Mouse (Mus musculus) liver, postnatal 0 days (tissue): ENCODE data around the gene Hist1h2bb. TPM values are rescaled to one million over a fixed set of nuclear protein-coding genes. Genes with fewer than 3 reads are reported as not detected.
"Not testable (repeated sequence)": the region's sequence is repeated elsewhere in the genome, so short reads cannot be mapped to it uniquely, and the experiment has no call there.

Experiments used
- ATAC-seq: fragments of 200-750 bp; cut with Nextera tagmentation; 2 replicates; pipeline ENCODE4 v1.8.0; 2017; ENCODE audit warnings: mild to moderate bottlenecking, moderate library complexity
- DNase-seq: peaks from one replicate; pipeline ENCODE4 v3.0.0-alpha.2; 2016
- H3K27ac ChIP-seq: fragments of 300-500 bp; sonication (generic); 2 replicates; pipeline ENCODE4 v1.5.1; 2014; ENCODE audit warnings: antibody characterized with exemption, moderate library complexity, mild to moderate bottlenecking, low read depth
- H3K27me3 ChIP-seq: fragments of 300-500 bp; sonication (generic); 2 replicates; pipeline ENCODE4 v1.6.1; 2014; ENCODE audit warnings: low read length, control low read depth, mixed read lengths; ENCODE audit not compliant: insufficient read depth
- H3K36me3 ChIP-seq: fragments of 300-500 bp; sonication (generic); replicated peaks from 2 replicates; pipeline ENCODE4 v1.6.1; 2014; ENCODE audit warnings: mild to moderate bottlenecking, control low read depth, low read length, moderate library complexity, mixed read lengths; ENCODE audit not compliant: insufficient read depth
- H3K4me1 ChIP-seq: fragments of 300-500 bp; sonication (generic); 2 replicates; pipeline ENCODE4 v1.6.1; 2014; ENCODE audit warnings: antibody characterized with exemption, mild to moderate bottlenecking, control low read depth; ENCODE audit not compliant: insufficient read depth
- H3K4me2 ChIP-seq: fragments of 300-500 bp; sonication (generic); 2 replicates; pipeline ENCODE4 v1.6.1; 2014; ENCODE audit warnings: low read depth, mild to moderate bottlenecking, low read length, moderate library complexity, mixed read lengths
- H3K4me3 ChIP-seq: fragments of 300-500 bp; sonication (generic); 2 replicates; pipeline ENCODE4 v1.5.1; 2014; ENCODE audit warnings: low read depth, low read length
- H3K9ac ChIP-seq: fragments of 300-500 bp; sonication (generic); replicated peaks from 2 replicates; pipeline ENCODE4 v1.6.1; 2014; ENCODE audit warnings: mild to moderate bottlenecking, moderate library complexity
- H3K9me3 ChIP-seq: fragments of 300-500 bp; sonication (generic); 2 replicates; pipeline ENCODE4 v1.6.1; 2016; ENCODE audit warnings: mild to moderate bottlenecking, control low read depth, low read length, mixed read lengths
- CTCF ChIP-seq: sonication (generic); IDR thresholded peaks from 2 replicates; pipeline ENCODE4 v1.5.1; 2016; ENCODE audit warnings: antibody characterized with exemption, low read depth
- EP300 ChIP-seq: IDR thresholded peaks from 2 replicates; pipeline ENCODE4 v1.6.1; 2016; ENCODE audit warnings: antibody characterized with exemption, low read depth, mild to moderate bottlenecking
- WGBS: fragments of 180-500 bp; shearing (Covaris S2); extraction: QIAGEN DNeasy Blood & Tissue Kit; methylation state at CpG from one replicate; pipeline ENCODE4 v1.1.7; 2014; ENCODE audit not compliant: insufficient replicate concordance; 5-methylcytosine and 5-hydroxymethylcytosine counted together
- polyA plus RNA-seq: library from polyadenylated mRNA; unstranded; fragments of >200 nt; fragmentation: Nextera tagmentation; extraction: Ambion mirVana; gene quantifications from 2 replicates; pipeline ENCODE4 v1.2.1, GENCODE M21; 2015

Hist1h2bb gene
- polyA plus RNA-seq = 1.6 and 2.7 TPM in 2 replicates

GRCm38 (mm10) chr13:23746201-23747080 is at the start of gene Hist1h2bb:
TSS of gene Hist1h2bb (plus strand) at chr13:23746734.
- H3K9me3 ChIP-seq, H3K27me3 ChIP-seq, H3K36me3 ChIP-seq, H3K4me1 ChIP-seq: not testable (repeated sequence)
- H3K9ac ChIP-seq = peak within 1 kb of the TSS; percentile 53
- H3K4me3 ChIP-seq = peak within 1 kb of the TSS; percentile 51
- H3K27ac ChIP-seq = peak within 1 kb of the TSS; percentile 99
- peak; percentile 33 for TF ChIP-seq CTCF
- peak; percentile 85 for TF ChIP-seq EP300
- ATAC-seq (peak; percentile 82), DNase-seq (peak; percentile 82)
- WGBS = under 1% methylated on average over 37 of the region's 58 CpGs
- H3K4me2 ChIP-seq = peak within 1 kb of the TSS; percentile 65

- WGBS = under 1% methylated on average over 21 of the region's 32 CpGs
- DNase-seq (peak; percentile 80), ATAC-seq (peak; percentile 33)
- Histone ChIP-seq H3K27me3 (no peaks in the 10 kb centered on the region), H3K36me3 (peaks cover 3% of the 10 kb centered on the region; the same call in 1 of the 2 replicates), H3K27ac (peak overlapping the region; percentile 98), H3K9ac (peak overlapping the region; percentile 85), H3K9me3 (no peaks in the 10 kb centered on the region), H3K4me3 (peak overlapping the region; percentile 54), H3K4me1 (peaks cover 12% of the 10 kb centered on the region), H3K4me2 (peak overlapping the region; percentile 73)
- TF ChIP-seq EP300 (peak; percentile 20; the same call in 1 of the 2 replicates), CTCF (peak; percentile 91)
Measured at GRCm38 (mm10) chr13:23697491-23698299, 48.8 kb upstream of the Hist1h2bb start.

DNA sequence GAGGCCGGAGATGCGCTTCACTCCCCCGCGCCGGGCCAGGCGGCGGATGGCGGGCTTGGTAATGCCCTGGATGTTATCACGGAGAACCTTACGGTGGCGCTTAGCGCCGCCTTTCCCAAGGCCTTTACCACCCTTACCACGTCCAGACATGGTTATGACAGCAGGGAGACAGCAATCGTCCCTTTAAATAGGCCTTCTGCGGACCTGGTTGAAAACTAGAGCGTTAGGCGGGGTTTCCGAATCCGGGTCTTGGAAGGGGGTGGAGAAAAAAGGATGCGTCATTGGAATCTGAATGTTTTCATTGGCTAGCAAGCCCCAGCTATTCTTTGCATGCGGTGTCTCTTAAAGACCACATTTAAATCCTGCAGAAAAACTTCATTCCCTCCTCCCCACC is 48.2 kb upstream of the Hist1h2bb start, which contains the start of gene Hist1h4c:
Hist1h4c (minus strand) TSS at position 155 of the 394 bp plus-strand sequence.
- under 1% methylated on average over 21 of the region's 22 CpGs for WGBS
- ATAC-seq (peak; percentile 90), DNase-seq (peak; percentile 98)
- Histone ChIP-seq H3K4me2 (peak within 1 kb of the TSS; percentile 73), H3K9ac (peak within 1 kb of the TSS; percentile 85), H3K36me3 (peaks cover 3% of the 10 kb centered on the region; the same call in 1 of the 2 replicates), H3K4me3 (peak within 1 kb of the TSS; percentile 54), H3K27ac (peak within 1 kb of the TSS; percentile 98), H3K27me3 (no peaks in the 10 kb centered on the region), H3K4me1 (peaks cover 12% of the 10 kb centered on the region), H3K9me3 (no peaks in the 10 kb centered on the region)
- TF ChIP-seq CTCF (peak; percentile 34), EP300 (peak; percentile 96)

GRCm38 (mm10) chr13:23698996-23699395 is 47.5 kb upstream of the Hist1h2bb start:
- DNase-seq (peak; percentile 9), ATAC-seq (no peak)
- Histone ChIP-seq H3K4me3 (no peak overlapping the region), H3K4me1 (peaks cover 12% of the 10 kb centered on the region), H3K9ac (peak overlapping the region; percentile 38), H3K27me3 (no peaks in the 10 kb centered on the region), H3K9me3 (no peaks in the 10 kb centered on the region), H3K27ac (peak overlapping the region; percentile 77), H3K36me3 (no peaks in the 10 kb centered on the region), H3K4me2 (peak overlapping the region; percentile 73)
- 70% methylated on average over 6 of the region's 6 CpGs for WGBS
- no peak for TF ChIP-seq EP300
- no peak for TF ChIP-seq CTCF

- peaks cover 12% of the 10 kb centered on the region for H3K4me1 ChIP-seq
- no peak overlapping the region for H3K4me3 ChIP-seq
- H3K4me2 ChIP-seq = no peak overlapping the region
- no peak overlapping the region for H3K9ac ChIP-seq
- DNase-seq (peak; percentile 7), ATAC-seq (no peak)
- no peak overlapping the region for H3K27ac ChIP-seq
- no peaks in the 10 kb centered on the region for H3K27me3 ChIP-seq
- H3K9me3 ChIP-seq = no peaks in the 10 kb centered on the region
- no peaks in the 10 kb centered on the region for H3K36me3 ChIP-seq
- 65% methylated on average over 3 of the region's 3 CpGs for WGBS
- 0 out of 2 replicates have a peak, but pooled peaks have one; percentile 12 for TF ChIP-seq CTCF
- TF ChIP-seq EP300 = no peak
Measured at GRCm38 (mm10) chr13:23699767-23700166, 46.8 kb upstream of the Hist1h2bb start.
